Mouse (Mus musculus) brain, embryonic 14.5 days (tissue): Measurements from ENCODE around the gene Trp53rkb.

ENCODE experiments used
- CTCF ChIP-seq: fragments of 200-500 bp; IDR thresholded peaks from 2 replicates; pipeline ENCODE4 v1.5.1; 2012; ENCODE audit warnings: inconsistent platforms, mild to moderate bottlenecking, moderate library complexity, borderline replicate concordance; ENCODE audit not compliant: insufficient read depth, insufficient read length; ENCODE audit errors: extremely low read depth
- POLR2A ChIP-seq: fragments of 200-500 bp; IDR thresholded peaks from 2 replicates; pipeline ENCODE4 v1.6.1; 2012; ENCODE audit warnings: mild to moderate bottlenecking, inconsistent platforms, borderline replicate concordance; ENCODE audit not compliant: poor library complexity, insufficient read depth, insufficient read length, severe bottlenecking; ENCODE audit errors: extremely low read depth

DNA sequence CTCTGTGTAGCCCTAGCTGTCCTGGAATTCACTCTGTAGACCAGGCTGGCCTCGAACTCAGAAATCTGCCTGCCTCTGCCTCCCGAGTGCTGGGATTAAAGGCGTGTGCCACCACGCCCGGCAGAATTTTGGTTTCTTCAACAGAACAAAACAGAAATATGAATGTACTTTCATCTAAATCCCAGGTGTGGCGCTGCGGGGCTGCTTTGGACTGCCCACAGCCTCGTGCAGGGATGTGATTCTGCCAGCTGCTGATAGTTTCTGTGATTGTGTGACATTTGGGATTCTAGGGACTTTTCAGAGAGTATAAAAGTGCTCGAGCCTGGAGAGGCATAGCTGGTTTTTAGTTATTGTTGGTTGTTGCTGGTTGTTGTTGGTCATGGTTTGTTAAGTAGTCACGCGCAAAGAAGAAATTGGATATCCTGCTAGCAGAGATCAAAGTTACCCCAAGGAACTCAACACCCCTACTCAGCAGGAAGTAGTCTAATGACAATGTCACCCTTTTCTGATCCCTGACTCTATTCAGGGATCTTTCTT is 16.9 kb upstream of the Trp53rkb start:
- TF ChIP-seq POLR2A (no peak), CTCF (no peak)
